Mouse (Mus musculus): ENCODE results near the gene Vmn1r2. TPM values are rescaled to one million over a fixed set of nuclear protein-coding genes. Genes with fewer than 3 reads are reported as not detected.

Gene Vmn1r2
- polyA plus RNA-seq, 1 experiment: not detected

Other genes with a start within 250 kb of the Vmn1r2 start
- not detected in 2 replicates for gene Vmn1r3, start 18.0 kb downstream of the Vmn1r2 start, polyA plus RNA-seq (2012; ENCODE audit: insufficient read depth, low replicate concordance)

Measured in megakaryocyte, embryonic 14.5 days (primary cell).